Mouse (Mus musculus) B cell, adult (primary cell): ENCODE measurements around the gene Ric8b. TPM values are rescaled to one million over a fixed set of nuclear protein-coding genes. Genes with fewer than 3 reads are reported as not detected.

Experiments used
- total RNA-seq: library from RNA; stranded (reverse); gene quantifications from 4 replicates; pipeline ENCODE4 v1.2.4, GENCODE M21; 2023; ENCODE audit not compliant: inconsistent age

Gene Ric8b
- 25.1 to 31.2 TPM (median 28.2 TPM) in 4 replicates for total RNA-seq

DNA sequence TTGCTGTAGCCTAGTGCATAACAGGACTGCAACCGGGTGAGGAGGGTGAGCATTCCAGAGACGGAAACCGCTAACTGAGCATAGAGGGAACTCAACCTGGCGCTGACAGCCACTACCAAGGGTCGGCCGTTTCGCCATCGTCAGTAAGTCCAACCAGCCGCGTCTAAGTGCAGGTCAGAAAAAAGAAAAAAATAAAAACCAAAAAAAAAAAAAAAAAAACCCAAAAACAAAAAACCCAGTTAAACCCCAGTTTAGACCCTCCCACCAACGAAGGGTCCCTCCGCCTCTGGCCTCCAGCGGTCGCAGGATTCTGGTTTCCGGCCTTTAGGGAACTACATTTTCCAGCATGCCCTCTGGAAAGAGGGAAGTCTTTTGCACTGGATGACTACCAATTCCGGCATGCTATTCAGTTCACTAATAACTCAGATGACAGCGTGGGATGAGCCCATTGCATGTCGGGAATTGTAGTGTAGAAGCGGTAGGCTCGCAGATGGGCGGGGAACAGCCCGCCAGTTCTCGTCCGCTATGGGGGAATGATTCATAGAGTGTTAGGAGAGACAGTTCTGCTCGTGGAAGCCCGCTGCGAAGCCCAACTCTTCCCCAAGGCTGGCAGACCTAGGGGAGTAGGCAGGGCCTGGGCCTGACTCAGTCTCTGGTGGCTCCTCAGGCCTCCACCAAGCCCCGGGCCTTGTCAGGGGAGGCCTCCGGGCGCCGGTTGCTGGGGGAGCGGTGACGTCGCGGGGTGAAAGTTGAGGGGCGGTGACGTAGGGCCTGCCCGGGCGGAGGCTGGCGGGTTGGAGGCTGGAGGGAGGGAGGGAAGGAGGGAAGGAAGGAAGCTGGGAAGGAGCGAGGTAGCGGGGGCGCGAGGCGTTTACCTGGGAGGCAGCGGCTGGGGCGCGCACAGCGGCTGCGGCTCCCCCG, at the start of gene Ric8b:
Ric8b (plus strand) TSS at position 807 of the 921 bp plus-strand sequence.

Other genes starting within 250 kb of the Ric8b start
- gene Rfx4, start 161.6 kb upstream of the Ric8b start, total RNA-seq = not detected in 4 replicates
- 0.75 to 0.93 TPM (median 0.86 TPM) in 4 replicates for gene Fhl4, start 184.9 kb downstream of the Ric8b start, total RNA-seq
- 11.2 to 13.3 TPM (median 11.8 TPM) in 4 replicates for gene Tmem263, start 185.0 kb downstream of the Ric8b start, total RNA-seq
- gene Mterf2, start 210.4 kb downstream of the Ric8b start, total RNA-seq = 9.1 to 14.3 TPM (median 11.8 TPM) in 4 replicates